Mouse (Mus musculus) MEL (cell line): ENCODE measurements around the gene Manba. TPM values are rescaled to one million over a fixed set of nuclear protein-coding genes. Genes with fewer than 3 reads are reported as not detected.

ENCODE experiments used
- DNase-seq: peaks from one replicate; pipeline ENCODE4 v3.0.0; 2011; ENCODE audit warnings: low read depth, low spot score
- H3K27ac ChIP-seq: 2 replicates; pipeline ENCODE4 v1.5.1; 2012; ENCODE audit warnings: low read depth, mild to moderate bottlenecking, control low read depth, low read length, moderate library complexity; ENCODE audit not compliant: control insufficient read depth
- H3K27me3 ChIP-seq, 2 experiments: fragments of 150-350 bp in 1 of 2; sonication (generic) in 1 of 2; 2 replicates each; pipeline ENCODE4 v1.6.1; 2012; ENCODE audit warnings: low read length in 2 of 2, mild to moderate bottlenecking in 2 of 2, improper control_type of control experiment in 1 of 2, moderate library complexity in 1 of 2; ENCODE audit not compliant: insufficient read depth in 2 of 2, control insufficient read depth in 1 of 2
- H3K36me3 ChIP-seq, 2 experiments: 2 replicates each; pipeline ENCODE4 v1.6.1; 2012 to 2014; ENCODE audit warnings: low read length in 2 of 2, improper control_type of control experiment in 1 of 2, inconsistent platforms in 1 of 2, mild to moderate bottlenecking in 1 of 2; ENCODE audit not compliant: insufficient read depth in 2 of 2, control insufficient read depth in 1 of 2
- H3K4me1 ChIP-seq, 2 experiments: fragments of 150-350 bp in 1 of 2; sonication (generic) in 1 of 2; 2 replicates each; pipeline ENCODE4 v1.6.1; 2012; ENCODE audit warnings: low read length in 2 of 2, improper control_type of control experiment in 1 of 2, mild to moderate bottlenecking in 1 of 2; ENCODE audit not compliant: insufficient read depth in 2 of 2, control insufficient read depth in 1 of 2
- H3K4me3 ChIP-seq, 2 experiments: fragments of 150-350 bp in 1 of 2; sonication (generic) in 1 of 2; 2 replicates each; pipeline ENCODE4 v1.5.1; 2012; ENCODE audit warnings: low read depth in 2 of 2, low read length in 2 of 2, mild to moderate bottlenecking in 2 of 2, moderate library complexity in 2 of 2, control low read depth in 1 of 2, improper control_type of control experiment in 1 of 2; ENCODE audit not compliant: control insufficient read depth in 1 of 2, insufficient read depth in 1 of 2
- H3K79me2 ChIP-seq: 2 replicates; pipeline ENCODE4 v1.6.1; 2012; ENCODE audit warnings: mild to moderate bottlenecking, low read length, moderate library complexity; ENCODE audit not compliant: control insufficient read depth, poor library complexity, insufficient read depth
- H3K9ac ChIP-seq: 2 replicates; pipeline ENCODE4 v1.6.1; 2012; ENCODE audit warnings: low read depth, mild to moderate bottlenecking, control low read depth, low read length, moderate library complexity; ENCODE audit not compliant: control insufficient read depth, poor library complexity, severe bottlenecking
- H3K9me3 ChIP-seq: fragments of 150-350 bp; sonication (generic); replicated peaks from 2 replicates; pipeline ENCODE4 v1.6.1; 2012; ENCODE audit warnings: mild to moderate bottlenecking, low read length, improper control_type of control experiment, moderate library complexity; ENCODE audit not compliant: insufficient read depth
- BHLHE40 ChIP-seq: IDR thresholded peaks from 2 replicates; pipeline ENCODE4 v1.6.1; 2012; ENCODE audit warnings: low read depth, mild to moderate bottlenecking, inconsistent platforms, low read length, improper control_type of control experiment, borderline replicate concordance
- CTCF ChIP-seq, 3 experiments: IDR thresholded peaks in 2 of 3; conservative IDR thresholded peaks in 1 of 3; 2 replicates each; pipeline ENCODE4 v1.5.1; 2011 to 2012; ENCODE audit warnings: low read length in 3 of 3, low read depth in 2 of 3, mild to moderate bottlenecking in 2 of 3, improper control_type of control experiment in 1 of 3, inconsistent platforms in 1 of 3, mixed read lengths in 1 of 3, moderate library complexity in 1 of 3; ENCODE audit not compliant: control insufficient read depth in 1 of 3, insufficient read depth in 1 of 3, poor library complexity in 1 of 3, severe bottlenecking in 1 of 3
- E2F4 ChIP-seq: IDR thresholded peaks from 2 replicates; pipeline ENCODE4 v1.6.1; 2011; ENCODE audit warnings: low read depth, low read length, improper control_type of control experiment, borderline replicate concordance
- HCFC1 ChIP-seq: IDR thresholded peaks from 2 replicates; pipeline ENCODE4 v1.6.1; 2012; ENCODE audit warnings: low read depth, mild to moderate bottlenecking, inconsistent platforms, low read length, improper control_type of control experiment, moderate library complexity
- KAT2A ChIP-seq: conservative IDR thresholded peaks from 2 replicates; pipeline ENCODE4 v1.6.1; 2012; ENCODE audit warnings: low read depth, low read length, improper control_type of control experiment, inconsistent platforms
- MAFK ChIP-seq: IDR thresholded peaks from 2 replicates; pipeline ENCODE4 v1.6.1; 2011; ENCODE audit warnings: low read depth, mild to moderate bottlenecking, low read length, improper control_type of control experiment, borderline replicate concordance
- MAZ ChIP-seq: IDR thresholded peaks from 2 replicates; pipeline ENCODE4 v1.6.1; 2012; ENCODE audit warnings: low read depth, mild to moderate bottlenecking, inconsistent platforms, low read length, improper control_type of control experiment
- MYB ChIP-seq: IDR thresholded peaks from 2 replicates; pipeline ENCODE4 v1.6.1; 2011; ENCODE audit warnings: mild to moderate bottlenecking, low read depth, low read length, improper control_type of control experiment
- POLR2AphosphoS2 ChIP-seq: IDR thresholded peaks from 2 replicates; pipeline ENCODE4 v1.6.1; 2011; ENCODE audit warnings: low read length, improper control_type of control experiment
- RAD21 ChIP-seq: IDR thresholded peaks from 2 replicates; pipeline ENCODE4 v1.6.1; 2011; ENCODE audit warnings: mild to moderate bottlenecking, low read depth, low read length, improper control_type of control experiment
- SIN3A ChIP-seq: IDR thresholded peaks from 2 replicates; pipeline ENCODE4 v1.6.1; 2012; ENCODE audit warnings: low read length, improper control_type of control experiment, inconsistent platforms
- TBP ChIP-seq: IDR thresholded peaks from 2 replicates; pipeline ENCODE4 v1.8.0; 2011; ENCODE audit warnings: low read depth, low read length, improper control_type of control experiment
- ZC3H11A ChIP-seq: IDR thresholded peaks from 2 replicates; pipeline ENCODE4 v1.6.1; 2012; ENCODE audit warnings: low read depth, mild to moderate bottlenecking, inconsistent platforms, low read length, improper control_type of control experiment
- ZNF384 ChIP-seq: IDR thresholded peaks from 2 replicates; pipeline ENCODE4 v1.6.1; 2012; ENCODE audit warnings: low read depth, mild to moderate bottlenecking, inconsistent platforms, low read length, improper control_type of control experiment
- polyA plus RNA-seq, 2 experiments: library from polyadenylated mRNA; stranded (reverse) in 1 of 2; unstranded in 1 of 2; fragments of >175 nt in 1 of 2; fragments of >200 nt in 1 of 2; gene quantifications; 2 replicates each; pipeline versions ENCODE4 v1.2.1 to v1.2.4; 2012; ENCODE audit warnings: low replicate concordance in 2 of 2, low read depth in 1 of 2; ENCODE audit not compliant: insufficient read length in 2 of 2, insufficient read depth in 1 of 2, missing spikeins in 1 of 2
- total RNA-seq: library from RNA; depleted of rRNA; stranded (reverse); fragments of 300-350 nt; gene quantifications from 2 replicates; pipeline ENCODE4 v1.2.3, GENCODE M21; 2012

Manba gene
- total and polyA plus RNA-seq, 3 experiments = 8.1 to 10.6 TPM; not detected in 1

GRCm38 (mm10) chr3:135594238-135594917, 109.0 kb downstream of the Manba start:
- Histone ChIP-seq H3K36me3 (peaks cover 0 to 7% of the 10 kb centered on the region in 2 experiments; a peak in 3 of 4 replicates), H3K9me3 (no peaks in the 10 kb centered on the region), H3K27me3 (no peaks in the 10 kb centered on the region), H3K79me2 (no peaks in the 10 kb centered on the region), H3K4me3 (no peak overlapping the region), H3K27ac (no peak overlapping the region), H3K4me1 (peaks cover 4 to 5% of the 10 kb centered on the region in 2 experiments; a peak in 2 of 4 replicates), H3K9ac (no peak overlapping the region)
- no peak for DNase-seq
- no peak for TF ChIP-seq TBP
- TF ChIP-seq SIN3A = no peak
- TF ChIP-seq MAZ = no peak
- no peak for TF ChIP-seq HCFC1
- no peak for TF ChIP-seq MAFK
- TF ChIP-seq KAT2A = no peak
- TF ChIP-seq RAD21 = no peak

- Histone ChIP-seq H3K36me3 (no peaks in the 10 kb centered on the region; a peak in 1 of 4 replicates), H3K9me3 (no peaks in the 10 kb centered on the region), H3K79me2 (no peaks in the 10 kb centered on the region), H3K4me3 (no peak overlapping the region), H3K4me1 (no peaks in the 10 kb centered on the region), H3K9ac (no peak overlapping the region)
- DNase-seq = peak; percentile 20
- TF ChIP-seq MYB = no peak
- no peak for TF ChIP-seq E2F4
- no peak for TF ChIP-seq ZNF384
- no peak for TF ChIP-seq BHLHE40
- no peak for TF ChIP-seq ZC3H11A
- no peak for TF ChIP-seq CTCF (IDR thresholded peaks at IDR 0.05 in 2 of 3, conservative IDR thresholded peaks at IDR 0.05 in 1 of 3; ENCODE audit: control insufficient read depth in 1 of 3, insufficient read depth in 1 of 3, low read depth in 2 of 3, low read length in 3 of 3, poor library complexity in 1 of 3, severe bottlenecking in 1 of 3)
- no peak for TF ChIP-seq HCFC1
- no peak for TF ChIP-seq TBP
- TF ChIP-seq, all 39 proteins: peak for 0
- Histone ChIP-seq H3K27me3 (no peaks in the 10 kb centered on the region), H3K27ac (no peak overlapping the region)
Measured at GRCm38 (mm10) chr3:135597014-135597413, 111.6 kb downstream of the Manba start.

GRCm38 (mm10) chr3:135598355-135598754, 112.9 kb downstream of the Manba start:
- Histone ChIP-seq H3K4me1 (no peaks in the 10 kb centered on the region), H3K27me3 (no peaks in the 10 kb centered on the region), H3K27ac (no peak overlapping the region), H3K9me3 (no peaks in the 10 kb centered on the region), H3K36me3 (no peaks in the 10 kb centered on the region; a peak in 1 of 4 replicates), H3K9ac (no peak overlapping the region), H3K79me2 (no peaks in the 10 kb centered on the region), H3K4me3 (no peak overlapping the region)
- no peak for DNase-seq
- TF ChIP-seq POLR2AphosphoS2 (no peak), ZNF384 (peak; percentile 58; the same call in 1 of the 2 replicates), TBP (no peak)
